Mouse (Mus musculus): ENCODE measurements around the gene Klf7. TPM values are rescaled to one million over a fixed set of nuclear protein-coding genes. Genes with fewer than 3 reads are reported as not detected.

Klf7 gene
- polyA plus RNA-seq, 1 experiment from 2014 or later: 17.9 TPM

DNA sequence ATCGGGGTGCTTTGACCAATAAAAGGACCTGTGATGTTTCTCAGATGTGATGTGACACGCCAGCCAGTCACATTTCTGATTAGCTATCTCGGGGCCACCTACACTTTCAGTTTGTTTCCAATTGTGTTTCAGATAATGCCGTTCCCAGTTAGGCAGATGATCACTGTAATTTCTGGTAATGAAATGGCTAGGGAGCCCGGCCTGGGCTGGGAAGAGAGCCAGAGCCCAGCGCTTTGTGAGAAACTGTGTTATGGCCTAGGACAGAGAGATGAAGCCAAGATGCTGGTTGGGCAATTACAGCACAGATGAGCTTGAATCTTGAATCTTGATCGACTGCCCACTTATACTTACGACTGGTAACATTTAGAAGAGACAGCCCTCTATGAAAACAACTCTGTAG is 122.6 kb downstream of the Klf7 start:
- Histone ChIP-seq H3K27ac (no peak overlapping the region), H3K27me3 (ENCODE audit: insufficient read depth, low read length) (no peaks in the 10 kb centered on the region), H3K9me3 (replicated peaks; ENCODE audit: low read length) (no peaks in the 10 kb centered on the region), H3K4me1 (replicated peaks; ENCODE audit: insufficient read depth, low read length) (peaks cover 9% of the 10 kb centered on the region; the same call in 1 of the 2 replicates), H3K9ac (ENCODE audit: low read depth, low read length) (no peak overlapping the region), H3K36me3 (ENCODE audit: insufficient read depth, low read length) (no peaks in the 10 kb centered on the region), H3K4me2 (ENCODE audit: low read length) (no peak overlapping the region), H3K4me3 (replicated peaks; ENCODE audit: low read depth, low read length) (no peak overlapping the region)
- DNase-seq (ENCODE audit: low spot score): no peak
- no peak for TF ChIP-seq CTCF (IDR thresholded peaks at IDR 0.05; ENCODE audit: low read depth)
- 86% methylated on average over 8 of the region's 8 CpGs for WGBS
- no peak for ATAC-seq (replicated peaks; ENCODE audit: low FRiP score, low read depth)

DNA sequence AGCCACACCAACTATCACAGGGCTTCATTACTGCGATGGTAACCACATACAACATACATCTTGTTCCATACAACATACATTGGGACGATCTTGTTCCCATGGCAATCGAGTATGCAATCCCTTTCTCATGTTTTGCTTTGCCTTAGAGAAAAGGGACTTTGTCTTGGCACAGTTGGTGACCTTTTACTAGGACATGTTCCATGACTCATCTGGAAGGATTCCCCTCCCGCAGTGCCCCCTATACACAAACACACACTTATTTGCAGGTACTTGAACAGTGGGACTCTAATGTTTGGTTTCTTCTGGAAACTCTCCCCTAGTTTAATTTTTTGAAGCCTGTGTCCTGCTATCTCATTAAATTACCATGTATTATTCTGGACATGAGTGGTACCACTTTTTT is 123.2 kb downstream of the Klf7 start:
- no peaks in the 10 kb centered on the region for H3K36me3 ChIP-seq (ENCODE audit: insufficient read depth, low read length)
- H3K27ac ChIP-seq: no peak overlapping the region
- 88% methylated on average over 4 of the region's 4 CpGs for WGBS
- no peak for ATAC-seq (replicated peaks; ENCODE audit: low FRiP score, low read depth)
- no peaks in the 10 kb centered on the region for H3K27me3 ChIP-seq (ENCODE audit: insufficient read depth, low read length)
- H3K4me1 ChIP-seq (replicated peaks; ENCODE audit: insufficient read depth, low read length): peaks cover 13% of the 10 kb centered on the region; the same call in 1 of the 2 replicates
- H3K4me3 ChIP-seq (replicated peaks; ENCODE audit: low read depth, low read length): no peak overlapping the region
- no peak for TF ChIP-seq CTCF (IDR thresholded peaks at IDR 0.05; ENCODE audit: low read depth)
- H3K9ac ChIP-seq (ENCODE audit: low read depth, low read length): no peak overlapping the region
- H3K9me3 ChIP-seq (replicated peaks; ENCODE audit: low read length): no peaks in the 10 kb centered on the region
- H3K4me2 ChIP-seq (ENCODE audit: low read length): no peak overlapping the region
- no peak for DNase-seq (ENCODE audit: low spot score)

DNA sequence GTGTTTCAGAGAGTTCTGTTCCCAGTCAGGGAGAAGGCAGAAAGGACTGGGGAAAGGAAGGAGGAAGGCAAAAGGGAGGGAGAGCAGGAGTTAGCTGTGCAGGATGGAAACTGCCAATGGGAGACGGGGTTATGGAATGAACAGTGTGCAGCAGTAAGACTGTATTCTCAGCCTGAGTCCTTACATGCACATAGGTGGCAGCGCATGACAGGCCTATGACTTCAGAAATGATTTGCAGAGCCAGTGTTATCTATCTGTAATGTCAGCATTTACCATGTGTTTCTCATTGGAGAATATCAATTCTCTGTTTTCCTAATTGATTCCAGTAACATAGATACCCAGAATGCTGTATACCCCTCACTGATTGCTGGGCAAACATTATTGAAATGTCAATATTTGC is 123.9 kb downstream of the Klf7 start:
- H3K4me3 ChIP-seq (replicated peaks; ENCODE audit: low read depth, low read length): no peak overlapping the region
- DNase-seq (ENCODE audit: low spot score): no peak
- H3K9ac ChIP-seq (ENCODE audit: low read depth, low read length): no peak overlapping the region
- H3K4me2 ChIP-seq (ENCODE audit: low read length): no peak overlapping the region
- H3K27me3 ChIP-seq (ENCODE audit: insufficient read depth, low read length): no peaks in the 10 kb centered on the region
- WGBS: 72% methylated on average over 2 of the region's 2 CpGs
- H3K36me3 ChIP-seq (ENCODE audit: insufficient read depth, low read length): no peaks in the 10 kb centered on the region
- no peak overlapping the region for H3K27ac ChIP-seq
- peaks cover 13% of the 10 kb centered on the region; the same call in 1 of the 2 replicates for H3K4me1 ChIP-seq (replicated peaks; ENCODE audit: insufficient read depth, low read length)
- peak; percentile 13; the same call in 1 of the 2 replicates for TF ChIP-seq CTCF (IDR thresholded peaks at IDR 0.05; ENCODE audit: low read depth)
- no peak for ATAC-seq (replicated peaks; ENCODE audit: low FRiP score, low read depth)
- no peaks in the 10 kb centered on the region for H3K9me3 ChIP-seq (replicated peaks; ENCODE audit: low read length)

DNA sequence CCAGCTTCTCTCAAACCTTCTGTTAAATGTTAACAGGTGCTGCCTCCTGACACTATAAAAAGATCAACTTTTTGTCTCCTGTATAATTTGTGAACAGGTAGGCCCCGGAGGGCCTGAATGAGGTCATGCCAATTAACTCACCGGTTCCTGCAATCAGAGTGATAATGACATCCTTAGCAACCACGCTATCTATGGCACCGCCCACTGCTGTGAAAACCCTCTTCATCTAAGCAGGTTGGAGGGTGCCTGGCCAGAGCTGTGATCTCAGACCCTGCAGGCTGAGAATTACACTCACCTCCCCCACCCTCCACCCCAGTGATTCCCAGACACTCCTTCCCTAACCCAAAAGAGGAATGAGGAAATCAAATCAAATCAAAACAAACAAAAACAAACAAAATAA is 126.3 kb downstream of the Klf7 start:
- Histone ChIP-seq H3K9me3 (replicated peaks; ENCODE audit: low read length) (no peaks in the 10 kb centered on the region), H3K27me3 (ENCODE audit: insufficient read depth, low read length) (no peaks in the 10 kb centered on the region), H3K4me3 (replicated peaks; ENCODE audit: low read depth, low read length) (no peak overlapping the region), H3K4me2 (ENCODE audit: low read length) (no peak overlapping the region), H3K4me1 (replicated peaks; ENCODE audit: insufficient read depth, low read length) (peaks cover 13% of the 10 kb centered on the region; the same call in 1 of the 2 replicates), H3K27ac (0 out of 2 replicates have a peak overlapping the region, but pooled peaks have one; percentile 6), H3K36me3 (ENCODE audit: insufficient read depth, low read length) (no peaks in the 10 kb centered on the region), H3K9ac (ENCODE audit: low read depth, low read length) (no peak overlapping the region)
- 22% methylated on average over 4 of the region's 4 CpGs for WGBS
- TF ChIP-seq CTCF (IDR thresholded peaks at IDR 0.05; ENCODE audit: low read depth): no peak
- ATAC-seq (replicated peaks; ENCODE audit: low FRiP score, low read depth) (no peak), DNase-seq (ENCODE audit: low spot score) (no peak)

DNA sequence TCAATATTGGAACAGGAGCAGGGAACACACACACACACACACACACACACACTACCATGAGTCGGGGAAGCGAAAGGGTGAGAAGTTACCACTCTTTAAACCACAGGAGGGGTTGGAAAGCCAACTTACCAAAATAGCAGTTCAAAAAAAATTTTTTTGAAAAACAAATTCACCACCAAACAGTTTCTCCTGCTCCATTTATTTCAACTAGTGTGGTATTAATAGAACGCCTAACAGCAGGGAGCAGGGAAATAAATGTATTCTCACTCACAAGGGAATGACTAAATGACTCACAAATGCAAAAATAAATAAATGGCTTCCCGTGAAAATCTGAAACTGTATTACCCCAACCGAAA is 127.0 kb downstream of the Klf7 start:
- Histone ChIP-seq H3K27me3 (ENCODE audit: insufficient read depth, low read length) (no peaks in the 10 kb centered on the region), H3K9ac (ENCODE audit: low read depth, low read length) (no peak overlapping the region), H3K9me3 (replicated peaks; ENCODE audit: low read length) (no peaks in the 10 kb centered on the region), H3K4me2 (ENCODE audit: low read length) (peak overlapping the region; percentile 16; the same call in 1 of the 2 replicates), H3K4me1 (replicated peaks; ENCODE audit: insufficient read depth, low read length) (peaks cover 13% of the 10 kb centered on the region; the same call in 1 of the 2 replicates), H3K27ac (peak overlapping the region; percentile 38), H3K36me3 (ENCODE audit: insufficient read depth, low read length) (no peaks in the 10 kb centered on the region), H3K4me3 (replicated peaks; ENCODE audit: low read depth, low read length) (no peak overlapping the region)
- no peak for TF ChIP-seq CTCF (IDR thresholded peaks at IDR 0.05; ENCODE audit: low read depth)
- WGBS: 56% methylated on average over 5 of the region's 5 CpGs
- no peak for DNase-seq (ENCODE audit: low spot score)
- ATAC-seq (replicated peaks; ENCODE audit: low FRiP score, low read depth): no peak

DNA sequence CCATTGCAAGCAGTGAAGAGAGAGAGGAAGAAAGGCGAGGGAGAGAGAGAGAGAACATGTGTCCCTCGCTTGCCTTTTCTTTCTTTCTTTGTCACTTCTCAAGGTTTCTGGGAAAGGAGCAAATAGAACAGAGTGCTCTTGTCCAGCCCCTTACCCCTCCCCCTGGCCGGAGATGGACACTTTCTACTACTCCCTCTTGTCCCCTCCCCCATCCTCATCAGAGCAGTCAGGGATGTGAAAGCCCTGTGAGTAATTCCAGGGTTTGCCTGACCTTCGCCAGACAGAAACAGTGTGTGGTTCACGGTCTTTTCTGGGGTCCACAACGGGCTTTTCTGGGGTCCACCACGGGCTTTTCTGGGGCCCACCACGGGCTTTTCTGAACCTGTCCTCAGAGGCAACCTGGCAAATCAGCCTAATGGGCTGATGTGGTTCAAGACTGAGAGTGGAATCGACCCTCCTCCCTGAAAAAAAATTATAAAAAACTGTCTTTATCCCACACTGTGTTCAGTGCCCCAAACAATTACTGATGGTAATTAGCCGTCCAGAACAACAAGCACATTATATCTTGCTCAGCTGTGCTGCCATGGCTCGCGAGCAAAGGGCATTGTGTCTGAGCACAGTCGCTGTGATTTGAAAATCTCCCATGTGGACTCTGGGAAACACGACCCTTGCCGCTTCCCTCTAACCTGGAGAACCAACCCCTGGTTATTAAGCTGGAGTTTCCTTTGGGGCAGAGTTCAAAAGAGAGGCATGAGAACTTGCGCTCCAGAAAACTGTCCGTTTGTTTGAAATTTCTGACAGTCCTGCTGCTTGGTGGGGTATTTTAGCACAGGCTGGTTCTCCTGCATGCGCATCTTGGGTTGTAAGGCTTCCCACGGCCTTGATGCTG is 127.6 kb downstream of the Klf7 start:
- Histone ChIP-seq H3K27me3 (ENCODE audit: insufficient read depth, low read length) (no peaks in the 10 kb centered on the region), H3K9ac (ENCODE audit: low read depth, low read length) (no peak overlapping the region), H3K4me3 (replicated peaks; ENCODE audit: low read depth, low read length) (no peak overlapping the region), H3K4me2 (ENCODE audit: low read length) (peak overlapping the region; percentile 34), H3K9me3 (replicated peaks; ENCODE audit: low read length) (no peaks in the 10 kb centered on the region), H3K27ac (peak overlapping the region; percentile 38), H3K4me1 (replicated peaks; ENCODE audit: insufficient read depth, low read length) (peaks cover 13% of the 10 kb centered on the region; the same call in 1 of the 2 replicates), H3K36me3 (ENCODE audit: insufficient read depth, low read length) (no peaks in the 10 kb centered on the region)
- WGBS: 17% methylated on average over 19 of the region's 19 CpGs
- ATAC-seq (replicated peaks; ENCODE audit: low FRiP score, low read depth) (peak; percentile 85), DNase-seq (ENCODE audit: low spot score) (peak; percentile 79)
- no peak for TF ChIP-seq CTCF (IDR thresholded peaks at IDR 0.05; ENCODE audit: low read depth)

All from kidney, postnatal 0 days (tissue).